Comparison of ENCODE assay signal across 8 mouse cellular contexts in genomic region chr1:173912548-173913255, GRCm38 (mm10). TPM values are rescaled to one million over a fixed set of nuclear protein-coding genes. Genes with fewer than 3 reads are reported as not detected.
DNase-seq lines count a peak whose midpoint lies in the region; ATAC-seq and TF ChIP-seq lines count a peak whose summit lies in the region.
"Not testable (repeated sequence)": the region's sequence is repeated elsewhere in the genome, so short reads cannot be mapped to it uniquely, and the experiment has no call there.
"Had no signal": no experiment of that assay in that cellular context is flagged by ENCODE, and none has a peak within 500 bp of the region (broad histone marks: within the 10 kb centered on the region; RNA-seq: fewer than 3 reads in every experiment).

TSS of gene Ifi211 (minus strand) at chr1:173913046.

- peak; percentile 73 for TF ChIP-seq EP300 in CH12.LX (IDR thresholded peaks at IDR 0.05; ENCODE audit: low read length)
- not testable (repeated sequence) for TF ChIP-seq EP300 in liver, postnatal 0 days (IDR thresholded peaks at IDR 0.05; ENCODE audit: low read depth)

- H3K27ac ChIP-seq in CH12.LX (ENCODE audit: insufficient read depth, low read depth), result peak within 1 kb of the TSS; percentile 49; the same call in 1 of the 2 replicates
- H3K27ac ChIP-seq in bone marrow, adult 2 months (ENCODE audit: control insufficient read depth, insufficient read depth, low read depth, low read length, poor library complexity), result not testable (repeated sequence)
- peak within 1 kb of the TSS; percentile 80 for H3K27ac ChIP-seq in gastrocnemius, adult 2 months
- peak within 1 kb of the TSS; percentile 63 for H3K27ac ChIP-seq in kidney, adult 2 months (ENCODE audit: insufficient read depth, low read depth, low read length)
- H3K27ac ChIP-seq in liver, postnatal 0 days (ENCODE audit: low read depth), result 0 out of 2 replicates have a peak within 1 kb of the TSS, but pooled peaks have one; percentile 34

- not testable (repeated sequence) for H3K9me3 ChIP-seq in CH12.LX (replicated peaks; ENCODE audit: low read length); liver, postnatal 0 days (ENCODE audit: low read length)

- TF ChIP-seq CTCF in CH12.LX (conservative IDR thresholded peaks at IDR 0.05 in 1 of 2, IDR thresholded peaks at IDR 0.05 in 1 of 2; ENCODE audit: low read depth in 2 of 2, low read length in 2 of 2); bone marrow, adult 2 months (IDR thresholded peaks at IDR 0.05; ENCODE audit: control insufficient read depth, insufficient read depth, low read length); gastrocnemius, adult 2 months (IDR thresholded peaks at IDR 0.05); kidney, adult 2 months (conservative IDR thresholded peaks at IDR 0.05; ENCODE audit: insufficient read depth, insufficient read length, low read depth, low read length); liver, postnatal 0 days (IDR thresholded peaks at IDR 0.05; ENCODE audit: low read depth): not testable (repeated sequence)

- H3K4me1 ChIP-seq in CH12.LX (ENCODE audit: control insufficient read depth in 1 of 2, insufficient read depth in 2 of 2); bone marrow, adult 2 months (ENCODE audit: control insufficient read depth, insufficient read depth, low read length); kidney, adult 2 months (ENCODE audit: control insufficient read depth, insufficient read depth, low read length); liver, postnatal 0 days (ENCODE audit: insufficient read depth): not testable (repeated sequence)

- DNase-seq in CH12.LX (ENCODE audit: extremely low read depth), result peak; percentile 25
- peak; percentile 51 for DNase-seq in gastrocnemius, adult 2 months
- DNase-seq in heart, postnatal 10 days, result peak; percentile 36 to 46
- DNase-seq in kidney, adult 2 months, result peak; percentile 66
- not testable (repeated sequence) for DNase-seq in liver, postnatal 0 days

- peak within 1 kb of the TSS; percentile 71 for H3K9ac ChIP-seq in CH12.LX (ENCODE audit: insufficient read depth, low read depth)
- not testable (repeated sequence) for H3K9ac ChIP-seq in liver, postnatal 0 days (replicated peaks)

- not testable (repeated sequence) for H3K79me2 ChIP-seq in CH12.LX (replicated peaks; ENCODE audit: control insufficient read depth, extremely low read depth, insufficient read depth, poor library complexity, severe bottlenecking)

- H3K4me2 ChIP-seq in CH12.LX (ENCODE audit: insufficient read depth, low read depth, poor library complexity, severe bottlenecking), result peak within 1 kb of the TSS; percentile 89
- H3K4me2 ChIP-seq in liver, postnatal 0 days (ENCODE audit: low read depth, low read length), result not testable (repeated sequence)

- peak; percentile 63 for ATAC-seq in liver, postnatal 0 days
- peak; percentile 30; the same call in 1 of the 2 replicates for ATAC-seq in megakaryocyte-erythroid progenitor cell, adult 5-6 weeks (replicated peaks; ENCODE audit: low FRiP score, low TSS enrichment, poor library complexity, severe bottlenecking)

- peak; percentile 39; the same call in 1 of the 2 replicates for TF ChIP-seq POLR2A in CH12.LX (IDR thresholded peaks at IDR 0.05; ENCODE audit: low read depth, low read length)
- not testable (repeated sequence) for TF ChIP-seq POLR2A in bone marrow, adult 2 months (IDR thresholded peaks at IDR 0.05; ENCODE audit: borderline replicate concordance, control insufficient read depth, low read depth, low read length); kidney, adult 2 months (IDR thresholded peaks at IDR 0.05; ENCODE audit: low read depth, low read length)

- not testable (repeated sequence) for H3K36me3 ChIP-seq in CH12.LX (replicated peaks in 1 of 2; ENCODE audit: control insufficient read depth in 1 of 2, insufficient read depth in 1 of 2, low read length in 1 of 2); kidney, adult 2 months (ENCODE audit: control insufficient read depth, insufficient read depth, low read length); liver, postnatal 0 days (replicated peaks; ENCODE audit: insufficient read depth, low read length)

- 45% methylated on average over 6 of the region's 6 CpGs for WGBS in bone marrow, adult 2 months
- 70% methylated on average over 6 of the region's 6 CpGs for WGBS in kidney, adult 2 months
- WGBS in liver, postnatal 0 days (ENCODE audit: insufficient replicate concordance), result 51% methylated on average over 6 of the region's 6 CpGs

- not testable (repeated sequence) for H3K27me3 ChIP-seq in CH12.LX (replicated peaks); kidney, adult 2 months (replicated peaks; ENCODE audit: control insufficient read depth, insufficient read depth, low read length); liver, postnatal 0 days (ENCODE audit: insufficient read depth, low read length)

- dilution Hi-C loops in CH12.LX (cut with MboI; ENCODE audit: extremely low pct_ligation_motif_present, extremely low pct_unique_long_range_greater_than_20kb, low sequenced_read_pairs), result not testable (repeated sequence)

- in situ Hi-C loops in CH12.LX (cut with MboI; ENCODE audit: low pct_ligation_motif_present, low pct_unique_long_range_greater_than_20kb, low sequenced_read_pairs), result not testable (repeated sequence)

- H3K4me3 ChIP-seq in CH12.LX (replicated peaks in 1 of 3; ENCODE audit: low read depth in 2 of 3, low read length in 2 of 3, poor library complexity in 1 of 3), result peak within 1 kb of the TSS; percentile 17 to 47 (median 47)
- not testable (repeated sequence) for H3K4me3 ChIP-seq in bone marrow, adult 2 months (replicated peaks; ENCODE audit: control insufficient read depth, low read depth, low read length); liver, postnatal 0 days (ENCODE audit: low read depth, low read length)
- peak within 1 kb of the TSS; percentile 61 for H3K4me3 ChIP-seq in gastrocnemius, adult 2 months
- H3K4me3 ChIP-seq in kidney, adult 2 months (ENCODE audit: insufficient read depth, low read depth, low read length), result peak within 1 kb of the TSS; percentile 14; the same call in 1 of the 2 replicates

- intact Hi-C loops in gastrocnemius, adult 2 months (cut with DNase I); heart, postnatal 10 days (cut with DNase I): not testable (repeated sequence)

- not testable (repeated sequence) for TF ChIP-seq RAD21 in CH12.LX (IDR thresholded peaks at IDR 0.05; ENCODE audit: low read depth, low read length)

TF ChIP-seq in CH12.LX, 34 proteins besides CTCF, POLR2A, EP300 and RAD21:
- peak; percentile 63; the same call in 1 of the 2 replicates for TF ChIP-seq TCF12 (IDR thresholded peaks at IDR 0.05; ENCODE audit: low read depth, low read length)
- peak; percentile 55; the same call in 1 of the 2 replicates for TF ChIP-seq SIN3A (IDR thresholded peaks at IDR 0.05; ENCODE audit: low read length)
- peak; percentile 28; the same call in 1 of the 2 replicates for TF ChIP-seq ETS1 (conservative IDR thresholded peaks at IDR 0.05; ENCODE audit: low read depth, low read length)
- TF ChIP-seq CHD2 (IDR thresholded peaks at IDR 0.05; ENCODE audit: low read length), result 0 out of 2 replicates have a peak, but pooled peaks have one; percentile 17
- peak; percentile 74; the same call in 1 of the 2 replicates for TF ChIP-seq ZNF384 (IDR thresholded peaks at IDR 0.05; ENCODE audit: low read depth, low read length)
- peak; percentile 65; the same call in 1 of the 2 replicates for TF ChIP-seq TBP (conservative IDR thresholded peaks at IDR 0.05; ENCODE audit: low read depth, low read length)
- TF ChIP-seq IRF4 (IDR thresholded peaks at IDR 0.05; ENCODE audit: low read depth, low read length), result peak; percentile 76
- TF ChIP-seq MEF2A (IDR thresholded peaks at IDR 0.05; ENCODE audit: borderline replicate concordance, low read depth, low read length), result peak; percentile 61
- TF ChIP-seq BHLHE40 (IDR thresholded peaks at IDR 0.05; ENCODE audit: low read depth, low read length), result peak; percentile 54
- peak; percentile 76; the same call in 1 of the 2 replicates for TF ChIP-seq CHD1 (IDR thresholded peaks at IDR 0.05; ENCODE audit: low read depth, low read length)

RNA-seq across cellular contexts. Expression of gene Ifi211, which starts in this region (rescaled TPM):
- total RNA-seq in CH12.LX (2012; rRNA removed) (57.8 and 89.1 TPM in 2 replicates), CH12.LX (2014; rRNA removed) (114 and 130 TPM in 2 replicates)
- polyA plus RNA-seq in CH12.LX (2012; ENCODE audit: insufficient read length, low read depth), result 66.6 and 67.9 TPM in 2 replicates
- 5.0 and 20.2 TPM in 2 replicates for polyA plus RNA-seq in bone marrow, adult 2 months (2011; ENCODE audit: insufficient read depth, insufficient read length, low replicate concordance, missing spikeins)
- total RNA-seq in gastrocnemius, adult 2 months (2021), result 1 to 10 TPM; 1.1 to 3.3 TPM
- 1 to 10 TPM in 1 of 2 experiments, under 1 TPM in 1; 0.47 to 1.0 TPM for total RNA-seq in heart, postnatal 10 days (2021)
- polyA plus RNA-seq in kidney, adult 2 months (2012; rRNA removed), result 0.65 and 0.77 TPM in 2 replicates
- polyA plus RNA-seq in liver, postnatal 0 days (2015; fragmentation: Nextera tagmentation; extraction: Ambion mirVana), result 3.7 and 4.6 TPM in 2 replicates
- not detected in 2 replicates for total RNA-seq in megakaryocyte-erythroid progenitor cell, adult 5-6 weeks (2014; fragmentation: Nextera tagmentation)
- 2.6 and 4.1 TPM in 2 replicates for total RNA-seq in megakaryocyte-erythroid progenitor cell, adult 5-6 weeks (2017)
- polyA plus RNA-seq: limb, embryonic 10.5 days had no signal

Comparison
In these comparisons a context has a peak if more than half of its experiments do, and no peak if none do; other contexts are left out.
1. RNA of gene Ifi211 (total RNA-seq): 57.8 to 130 TPM in CH12.LX; 2.6 to 4.1 TPM in megakaryocyte-erythroid progenitor cell, adult 5-6 weeks, 1.1 to 3.3 TPM in gastrocnemius, adult 2 months and 0.47 to 1.0 TPM in heart, postnatal 10 days; every median in the first group is over 10 times any median in the second.
2. Peak in DNase-seq, H3K4me3 ChIP-seq and H3K27ac ChIP-seq in kidney, adult 2 months; RNA of the gene not detected or under 1 TPM.